In genomic region chr6:113344321-113344720, GRCm38 (mm10) we compare ENCODE assay signal across 8 mouse cellular contexts. TPM values are rescaled to one million over a fixed set of nuclear protein-coding genes. Genes with fewer than 3 reads are reported as not detected.
DNase-seq lines count a peak whose midpoint lies in the region; ATAC-seq and TF ChIP-seq lines count a peak whose summit lies in the region.

No protein-coding gene starts in this region.

- H3K9ac ChIP-seq in embryonic facial prominence, embryonic 15.5 days = 0 out of 2 replicates have a peak overlapping the region, but pooled peaks have one; percentile 78
- peak overlapping the region; percentile 86 for H3K9ac ChIP-seq in heart, postnatal 0 days (replicated peaks; ENCODE audit: low read depth, low read length)
- H3K9ac ChIP-seq in midbrain, embryonic 12.5 days (replicated peaks) = no peak overlapping the region

- peak; percentile 42; the same call in 1 of the 2 replicates for TF ChIP-seq EP300 in heart, postnatal 0 days (IDR thresholded peaks at IDR 0.05; ENCODE audit: low read depth)

- peaks cover 6% of the 10 kb centered on the region; the same call in 1 of the 2 replicates for H3K27me3 ChIP-seq in spleen, adult 2 months (ENCODE audit: control insufficient read depth, insufficient read depth, low read length)
- H3K27me3 ChIP-seq in embryonic facial prominence, embryonic 15.5 days = no peaks in the 10 kb centered on the region
- H3K27me3 ChIP-seq in heart, postnatal 0 days (ENCODE audit: control insufficient read depth, insufficient read depth, low read length) = no peaks in the 10 kb centered on the region
- no peaks in the 10 kb centered on the region for H3K27me3 ChIP-seq in midbrain, embryonic 12.5 days

- H3K27ac ChIP-seq in spleen, adult 2 months (ENCODE audit: insufficient read depth, low read length) = 0 out of 2 replicates have a peak overlapping the region, but pooled peaks have one; percentile 23
- peak overlapping the region; percentile 24; the same call in 1 of the 2 replicates for H3K27ac ChIP-seq in embryonic facial prominence, embryonic 15.5 days (replicated peaks)
- peak overlapping the region; percentile 80 for H3K27ac ChIP-seq in heart, postnatal 0 days (ENCODE audit: low read depth)
- H3K27ac ChIP-seq in midbrain, embryonic 12.5 days (replicated peaks) = no peak overlapping the region

- peak overlapping the region; percentile 61 for H3K4me2 ChIP-seq in embryonic facial prominence, embryonic 15.5 days (replicated peaks)
- H3K4me2 ChIP-seq in heart, postnatal 0 days (ENCODE audit: low read depth, low read length) = peak overlapping the region; percentile 96
- peak overlapping the region; percentile 78 for H3K4me2 ChIP-seq in midbrain, embryonic 12.5 days (replicated peaks)

- H3K4me3 ChIP-seq in spleen, adult 2 months (ENCODE audit: extremely low read depth, insufficient read depth, insufficient read length) = no peak overlapping the region
- peak overlapping the region; percentile 64 for H3K4me3 ChIP-seq in embryonic facial prominence, embryonic 15.5 days (replicated peaks)
- H3K4me3 ChIP-seq in heart, postnatal 0 days (ENCODE audit: low read depth, low read length) = peak overlapping the region; percentile 91
- H3K4me3 ChIP-seq in midbrain, embryonic 12.5 days = peak overlapping the region; percentile 62; the same call in 1 of the 2 replicates

- no peak for TF ChIP-seq POLR2A in spleen, adult 2 months (IDR thresholded peaks at IDR 0.05; ENCODE audit: low read depth, low read length)

- peaks cover 2% of the 10 kb centered on the region; the same call in 1 of the 2 replicates for H3K4me1 ChIP-seq in spleen, adult 2 months (ENCODE audit: control insufficient read depth, insufficient read depth, insufficient read length)
- H3K4me1 ChIP-seq in embryonic facial prominence, embryonic 15.5 days = peaks cover 26% of the 10 kb centered on the region
- H3K4me1 ChIP-seq in heart, postnatal 0 days (ENCODE audit: control insufficient read depth, insufficient read depth) = peaks cover 32% of the 10 kb centered on the region
- H3K4me1 ChIP-seq in midbrain, embryonic 12.5 days = peaks cover 24% of the 10 kb centered on the region

- 58% methylated on average over 2 of the region's 2 CpGs for WGBS in spleen, adult 2 months
- 47% methylated on average over 2 of the region's 2 CpGs for WGBS in embryonic facial prominence, embryonic 15.5 days
- WGBS in heart, postnatal 0 days = 10% methylated on average over 2 of the region's 2 CpGs
- 62% methylated on average over 2 of the region's 2 CpGs for WGBS in midbrain, embryonic 12.5 days

- no peaks in the 10 kb centered on the region for H3K9me3 ChIP-seq in embryonic facial prominence, embryonic 15.5 days (replicated peaks)
- no peaks in the 10 kb centered on the region for H3K9me3 ChIP-seq in heart, postnatal 0 days (replicated peaks; ENCODE audit: control insufficient read depth, low read length)
- H3K9me3 ChIP-seq in midbrain, embryonic 12.5 days = no peaks in the 10 kb centered on the region

- H3K36me3 ChIP-seq in spleen, adult 2 months (ENCODE audit: control insufficient read depth, insufficient read depth, low read length) = no peaks in the 10 kb centered on the region
- H3K36me3 ChIP-seq in embryonic facial prominence, embryonic 15.5 days = peaks cover 15% of the 10 kb centered on the region
- peaks cover 19% of the 10 kb centered on the region for H3K36me3 ChIP-seq in heart, postnatal 0 days (replicated peaks; ENCODE audit: control insufficient read depth, insufficient read depth, low read length)
- peaks cover 9% of the 10 kb centered on the region for H3K36me3 ChIP-seq in midbrain, embryonic 12.5 days

- no peak for TF ChIP-seq CTCF in spleen, adult 2 months (IDR thresholded peaks at IDR 0.05; ENCODE audit: extremely low read depth, insufficient read depth, insufficient read length, insufficient replicate concordance)
- no peak for TF ChIP-seq CTCF in heart, postnatal 0 days (IDR thresholded peaks at IDR 0.05; ENCODE audit: low read depth)

- ATAC-seq in embryonic facial prominence, embryonic 15.5 days (ENCODE audit: insufficient number of reproducible peaks, low FRiP score, low TSS enrichment, low read depth) = no peak
- ATAC-seq in heart, postnatal 0 days (ENCODE audit: insufficient read depth, low read depth) = peak; percentile 72
- ATAC-seq in midbrain, embryonic 12.5 days (ENCODE audit: low FRiP score, low read depth) = peak; percentile 1; the same call in 1 of the 2 replicates

- no peak for DNase-seq in spleen, adult 2 months (ENCODE audit: low read depth in 1 of 2, low spot score in 2 of 2)
- no peak for DNase-seq in spleen, postnatal 14 days (ENCODE audit: low spot score in 2 of 2)
- DNase-seq in heart, postnatal 0 days (ENCODE audit: low spot score) = peak; percentile 58
- DNase-seq in kidney, postnatal 14 days = peak; percentile 93
- no peak for DNase-seq in frontal cortex, postnatal 14 days (ENCODE audit: low spot score in 2 of 2)
- no peak for DNase-seq in layer of hippocampus, postnatal 36 days

RNA-seq across cellular contexts. Expression of gene Camk1, which starts 0.5 kb away (rescaled TPM):
- polyA plus RNA-seq in spleen, adult 2 months (2012; rRNA removed) = 21.0 and 22.6 TPM in 2 replicates
- polyA plus RNA-seq in embryonic facial prominence, embryonic 15.5 days (2015; fragmentation: Nextera tagmentation; extraction: Ambion mirVana) = 100 and 101 TPM in 2 replicates
- 105 and 115 TPM in 2 replicates for total RNA-seq in heart, postnatal 0 days (2014; rRNA removed; ENCODE audit: low replicate concordance)
- 94.5 and 98.4 TPM in 2 replicates for polyA plus RNA-seq in heart, postnatal 0 days (2015; fragmentation: Nextera tagmentation; extraction: Ambion mirVana)
- polyA plus RNA-seq in midbrain, embryonic 12.5 days (2016; fragmentation: Nextera tagmentation; extraction: Ambion mirVana) = 66.5 and 67.4 TPM in 2 replicates
- total RNA-seq in layer of hippocampus, postnatal 36 days (2021) = 10 to 100 TPM; 48.6 to 50.1 TPM

RNA-seq across cellular contexts. Expression of gene Ogg1, which starts 17.5 kb away (rescaled TPM):
- 13.0 and 14.8 TPM in 2 replicates for polyA plus RNA-seq in spleen, adult 2 months (2012; rRNA removed)
- 12.5 and 13.6 TPM in 2 replicates for polyA plus RNA-seq in embryonic facial prominence, embryonic 15.5 days (2015; fragmentation: Nextera tagmentation; extraction: Ambion mirVana)
- total RNA-seq in heart, postnatal 0 days (2014; rRNA removed; ENCODE audit: low replicate concordance) = 8.0 and 12.6 TPM in 2 replicates
- polyA plus RNA-seq in heart, postnatal 0 days (2015; fragmentation: Nextera tagmentation; extraction: Ambion mirVana) = 6.4 and 7.0 TPM in 2 replicates
- polyA plus RNA-seq in midbrain, embryonic 12.5 days (2016; fragmentation: Nextera tagmentation; extraction: Ambion mirVana) = 11.7 and 13.6 TPM in 2 replicates
- 1 to 10 TPM; 8.3 to 9.5 TPM for total RNA-seq in layer of hippocampus, postnatal 36 days (2021)

RNA-seq across cellular contexts. Expression of gene Tada3, which starts 33.4 kb away (rescaled TPM):
- polyA plus RNA-seq in spleen, adult 2 months (2012; rRNA removed) = 17.1 and 22.1 TPM in 2 replicates
- 51.0 and 54.2 TPM in 2 replicates for polyA plus RNA-seq in embryonic facial prominence, embryonic 15.5 days (2015; fragmentation: Nextera tagmentation; extraction: Ambion mirVana)
- 11.6 and 45.1 TPM in 2 replicates for total RNA-seq in heart, postnatal 0 days (2014; rRNA removed; ENCODE audit: low replicate concordance)
- polyA plus RNA-seq in heart, postnatal 0 days (2015; fragmentation: Nextera tagmentation; extraction: Ambion mirVana) = 28.9 and 30.2 TPM in 2 replicates
- polyA plus RNA-seq in midbrain, embryonic 12.5 days (2016; fragmentation: Nextera tagmentation; extraction: Ambion mirVana) = 63.2 and 64.5 TPM in 2 replicates
- total RNA-seq in layer of hippocampus, postnatal 36 days (2021) = 10 to 100 TPM; 53.4 to 56.1 TPM

RNA-seq across cellular contexts. Expression of gene Arpc4, which starts 33.6 kb away (rescaled TPM):
- polyA plus RNA-seq in spleen, adult 2 months (2012; rRNA removed) = 87.2 and 94.8 TPM in 2 replicates
- 381 and 384 TPM in 2 replicates for polyA plus RNA-seq in embryonic facial prominence, embryonic 15.5 days (2015; fragmentation: Nextera tagmentation; extraction: Ambion mirVana)
- total RNA-seq in heart, postnatal 0 days (2014; rRNA removed; ENCODE audit: low replicate concordance) = 129 and 146 TPM in 2 replicates
- polyA plus RNA-seq in heart, postnatal 0 days (2015; fragmentation: Nextera tagmentation; extraction: Ambion mirVana) = 201 and 203 TPM in 2 replicates
- 332 and 360 TPM in 2 replicates for polyA plus RNA-seq in midbrain, embryonic 12.5 days (2016; fragmentation: Nextera tagmentation; extraction: Ambion mirVana)
- total RNA-seq in layer of hippocampus, postnatal 36 days (2021) = 100 to 1,000 TPM; 296 to 329 TPM

RNA-seq across cellular contexts. Expression of gene Brpf1, which starts 37.4 kb away (rescaled TPM):
- 24.2 and 26.3 TPM in 2 replicates for polyA plus RNA-seq in spleen, adult 2 months (2012; rRNA removed)
- 18.0 and 22.9 TPM in 2 replicates for polyA plus RNA-seq in embryonic facial prominence, embryonic 15.5 days (2015; fragmentation: Nextera tagmentation; extraction: Ambion mirVana)
- 15.2 and 16.8 TPM in 2 replicates for total RNA-seq in heart, postnatal 0 days (2014; rRNA removed; ENCODE audit: low replicate concordance)
- polyA plus RNA-seq in heart, postnatal 0 days (2015; fragmentation: Nextera tagmentation; extraction: Ambion mirVana) = 5.1 and 6.4 TPM in 2 replicates
- polyA plus RNA-seq in midbrain, embryonic 12.5 days (2016; fragmentation: Nextera tagmentation; extraction: Ambion mirVana) = 29.6 and 31.2 TPM in 2 replicates
- 10 to 100 TPM; 36.3 to 39.4 TPM for total RNA-seq in layer of hippocampus, postnatal 36 days (2021)

Comparison
In these comparisons a context has a peak if more than half of its experiments do, and no peak if none do; other contexts are left out.
1. DNase-seq: peak in heart, postnatal 0 days (single experiment) and kidney, postnatal 14 days (single experiment); none in spleen, adult 2 months (0 of 2), spleen, postnatal 14 days (0 of 2), frontal cortex, postnatal 14 days (0 of 2) and layer of hippocampus, postnatal 36 days (0 of 2).
2. Peak in every context shown above with its lines, with median percentiles within 50 percentile points of each other: H3K4me2 ChIP-seq.